Mouse (Mus musculus) adrenal gland, postnatal 14 days (tissue): Measurements from ENCODE around the gene Flii. TPM values are rescaled to one million over a fixed set of nuclear protein-coding genes. Genes with fewer than 3 reads are reported as not detected.

Experiments used
- microRNA-seq, 2 experiments: library from miRNA; unstranded; fragments of <30 nt; microRNA quantifications; one replicate each; pipeline ENCODE4 v1.2.0; 2021
- total RNA-seq: library from RNA; stranded (reverse); gene quantifications from 2 replicates; pipeline ENCODE4 v1.2.3, GENCODE M21; 2021

Flii gene
- total RNA-seq, 1 experiment from 2014 or later = 126 TPM

Small RNA genes lying within 50 kb of the gene (microRNA-seq; reads per million reads assigned to microRNA genes)
- 3.0 to 3.4 reads per million in 2 experiments for gene Mir5100

Other genes with a start within 250 kb of the Flii start
- 79.2 and 81.5 TPM in 2 replicates for gene Alkbh5, start 190.9 kb downstream of the Flii start, total RNA-seq
- 23.7 and 28.8 TPM in 2 replicates for gene Llgl1, start 27.5 kb downstream of the Flii start, total RNA-seq
- 30.8 and 36.0 TPM in 2 replicates for gene Mief2, start 1.1 kb upstream of the Flii start, total RNA-seq
- gene Top3a, start 50.1 kb upstream of the Flii start, total RNA-seq = 9.2 and 9.7 TPM in 2 replicates
- gene Smcr8, start 50.3 kb upstream of the Flii start, total RNA-seq = 20.8 and 22.4 TPM in 2 replicates
- 87.9 and 89.6 TPM in 2 replicates for gene Shmt1, start 84.5 kb upstream of the Flii start, total RNA-seq
- gene Dhrs7b, start 103.4 kb upstream of the Flii start, total RNA-seq = 42.8 and 44.0 TPM in 2 replicates
- 48.9 and 49.8 TPM in 2 replicates for gene Tmem11, start 152.0 kb upstream of the Flii start, total RNA-seq
- 17.9 and 18.4 TPM in 2 replicates for gene Natd1, start 187.5 kb upstream of the Flii start, total RNA-seq
- 70.0 and 74.3 TPM in 2 replicates for gene Map2k3, start 204.8 kb upstream of the Flii start, total RNA-seq